Mouse (Mus musculus) olfactory bulb, adult 2 months (tissue): Measurements from ENCODE around the gene P3h2.

Source experiments
- CTCF ChIP-seq: fragments of 200-500 bp; IDR thresholded peaks from 2 replicates; pipeline ENCODE4 v1.5.1; 2012; ENCODE audit warnings: low read depth, mild to moderate bottlenecking, low read length, moderate library complexity; ENCODE audit not compliant: insufficient read depth
- POLR2A ChIP-seq: fragments of 200-500 bp; IDR thresholded peaks from 2 replicates; pipeline ENCODE4 v1.6.1; 2012; ENCODE audit warnings: mild to moderate bottlenecking, low read depth, low read length, moderate library complexity; ENCODE audit not compliant: insufficient read depth

- TF ChIP-seq CTCF (no peak), POLR2A (no peak)
Observed at GRCm38 (mm10) chr16:25970193-25970592, 135.4 kb downstream of the P3h2 start.
